Mouse (Mus musculus) testis, adult 10 weeks (tissue): ENCODE measurements around the gene Gapvd1. TPM values are rescaled to one million over a fixed set of nuclear protein-coding genes. Genes with fewer than 3 reads are reported as not detected.

Experiments
- polyA plus RNA-seq: library from polyadenylated mRNA; stranded (reverse); fragments of 350-450 nt; fragmentation: Illumina TruSeq; extraction: RNeasy Lipid Tissue Mini Kit (QIAGEN cat#74804); gene quantifications from one replicate; pipeline ENCODE4 v1.2.3, GENCODE M21; 2014; ENCODE audit warnings: low read depth, low replicate concordance

Gapvd1 gene
- polyA plus RNA-seq: 48.2 TPM

DNA sequence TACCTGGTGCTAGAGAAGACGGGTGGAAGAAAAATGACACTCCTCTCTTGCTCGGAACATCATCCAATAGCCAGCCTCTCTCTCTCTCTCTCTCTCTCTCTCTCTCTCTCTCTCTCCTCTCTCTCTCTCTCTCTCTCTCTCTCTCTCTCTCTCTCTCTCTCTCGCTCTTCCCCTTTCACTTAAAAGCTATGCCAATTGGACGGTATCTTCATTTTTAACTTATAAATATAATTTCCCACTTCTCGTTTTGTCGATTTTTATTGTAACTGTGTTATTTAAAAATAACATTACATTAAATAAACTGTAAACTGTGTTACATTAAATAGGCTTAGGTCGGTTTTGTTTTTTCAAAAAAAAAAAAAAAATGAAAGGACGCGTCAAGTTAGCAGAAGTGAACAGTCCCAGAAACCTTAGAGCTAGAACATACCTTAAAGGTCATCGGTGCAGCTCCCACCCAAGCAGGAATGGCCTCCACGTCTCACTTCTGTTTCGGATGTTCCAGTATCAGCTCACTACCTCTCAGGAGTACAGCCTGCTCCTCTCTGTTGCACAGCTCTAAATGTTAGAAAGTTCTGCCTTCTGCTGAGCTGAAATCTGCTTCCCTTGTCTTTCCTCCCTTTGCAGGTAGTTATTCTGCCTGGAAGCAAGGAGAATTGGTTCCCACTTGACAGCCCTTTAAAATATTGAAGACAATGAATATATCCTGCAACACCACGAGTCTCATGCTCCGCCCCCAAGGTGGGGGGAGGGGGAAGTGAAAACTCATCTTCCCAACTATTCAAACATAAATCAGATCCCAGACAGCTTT lies at the start of gene Gapvd1:
TSS of gene Gapvd1 (minus strand) at position 682 of the 808 bp plus-strand sequence.

DNA sequence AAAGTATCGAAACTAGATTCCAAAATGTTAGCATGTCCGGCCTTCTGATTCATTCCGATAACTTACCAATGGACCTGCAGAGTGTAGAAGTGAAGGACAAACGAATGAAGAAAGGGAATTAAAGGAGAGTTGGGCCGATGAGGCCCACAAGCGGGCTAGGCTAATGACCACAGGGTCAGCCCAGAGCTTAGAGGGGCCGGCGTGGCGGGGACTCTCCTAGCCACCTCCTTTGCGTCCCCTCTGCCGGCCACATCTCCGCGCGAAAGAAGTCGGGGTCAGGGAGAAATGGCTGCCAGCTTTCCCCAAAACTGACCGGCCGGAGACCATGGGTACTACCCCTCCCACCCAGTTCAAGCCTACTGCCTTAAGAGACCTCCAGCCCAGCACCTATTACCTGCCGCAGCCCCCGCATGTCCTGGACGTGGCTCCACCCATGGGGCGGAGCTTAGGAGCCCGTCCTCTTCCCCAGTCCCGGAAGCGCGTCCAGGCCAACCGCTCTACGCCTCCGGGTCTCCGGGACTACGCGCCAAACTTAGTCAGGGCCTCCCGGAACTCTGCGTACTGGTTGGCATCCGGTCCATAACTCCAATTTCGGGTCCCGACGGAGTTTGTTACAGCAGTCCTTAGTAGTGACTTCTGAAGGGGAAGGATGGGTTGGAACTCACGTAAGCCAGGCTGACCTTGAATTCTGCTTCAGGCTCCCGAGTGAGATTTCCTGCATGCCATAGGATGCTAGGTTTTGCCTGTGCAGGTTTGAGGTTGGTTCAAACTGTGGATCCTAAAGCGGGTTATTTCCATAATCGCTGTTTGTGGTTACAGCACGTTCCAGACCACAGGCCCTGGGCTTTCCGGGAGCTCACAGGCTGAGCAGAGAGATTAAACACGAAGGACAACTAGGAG lies 44.6 kb upstream of the Gapvd1 start, which contains the start of gene Rabepk:
TSS of gene Rabepk (minus strand) at position 556 of the 900 bp plus-strand sequence.

DNA sequence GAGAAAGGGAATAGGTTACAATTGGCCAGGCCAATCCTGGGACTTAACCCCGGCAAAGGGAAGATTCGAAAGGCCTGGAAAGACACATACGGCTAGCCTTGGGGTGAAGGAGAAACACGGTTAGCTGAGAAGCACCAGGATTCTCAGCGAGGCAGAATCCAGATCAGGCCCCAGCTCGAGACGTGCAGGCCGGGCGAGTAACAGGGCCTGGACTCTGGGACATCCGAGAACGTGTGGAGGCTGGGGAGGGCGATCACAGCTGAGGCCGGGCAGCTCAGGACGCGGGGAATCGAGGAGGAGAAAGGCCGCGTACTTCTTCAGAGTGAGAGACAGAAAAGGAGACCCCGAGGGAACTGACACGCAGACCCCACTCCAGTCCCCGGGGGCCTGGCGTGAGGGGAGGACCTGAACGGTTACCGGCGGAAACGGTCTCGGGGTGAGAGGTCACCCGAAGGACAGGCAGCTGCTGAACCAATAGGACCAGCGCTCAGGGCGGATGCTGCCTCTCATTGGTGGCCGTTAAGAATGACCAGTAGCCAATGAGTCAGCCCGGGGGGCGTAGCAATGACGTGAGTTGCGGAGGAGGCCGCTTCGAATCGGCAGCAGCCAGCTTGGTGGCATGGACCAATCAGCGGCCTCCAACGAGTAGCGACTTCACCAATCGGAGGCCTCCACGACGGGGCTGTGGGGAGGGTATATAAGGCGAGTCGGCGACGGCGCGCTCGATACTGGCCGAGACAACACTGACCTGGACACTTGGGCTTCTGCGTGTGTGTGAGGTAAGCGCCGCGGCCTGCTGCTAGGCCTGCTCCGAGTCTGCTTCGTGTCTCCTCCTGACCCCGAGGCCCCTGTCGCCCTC lies 16.6 kb upstream of the Gapvd1 start, which contains the start of gene Hspa5:
TSS of gene Hspa5 (plus strand) at position 603 of the 859 bp plus-strand sequence.

Other genes with a start within 250 kb of the Gapvd1 start
- 939 TPM for gene Hspa5, start 16.7 kb upstream of the Gapvd1 start, polyA plus RNA-seq
- gene Rabepk, start 44.7 kb upstream of the Gapvd1 start, polyA plus RNA-seq: 53.7 TPM
- gene Fbxw2, start 71.1 kb upstream of the Gapvd1 start, polyA plus RNA-seq: 28.6 TPM
- gene Gm34653, start 77.8 kb upstream of the Gapvd1 start, polyA plus RNA-seq: 0.17 TPM
- gene Cutal, start 119.2 kb upstream of the Gapvd1 start, polyA plus RNA-seq: 0.41 TPM
- gene Psmd5, start 119.7 kb upstream of the Gapvd1 start, polyA plus RNA-seq: 14.2 TPM
- not detected for gene Phf19, start 158.8 kb upstream of the Gapvd1 start, polyA plus RNA-seq
- gene Traf1, start 206.5 kb upstream of the Gapvd1 start, polyA plus RNA-seq: 0.73 TPM